Mouse (Mus musculus) erythroblast, embryonic 14.5 days (primary cell): ENCODE measurements at regions not wholly inside any gene's neighbourhood (a gene's known extent, or its start where the extent isn't known, plus 50 kb on each side); places are given as distances from the start of the nearest gene placed in this dataset.

Experiments
- GATA1 ChIP-seq: IDR thresholded peaks from 2 replicates; pipeline ENCODE4 v1.6.1; 2012; ENCODE audit warnings: low read length, inconsistent platforms, mixed read lengths
- TAL1 ChIP-seq: IDR thresholded peaks from 3 replicates; pipeline ENCODE4 v1.6.1; 2012; ENCODE audit warnings: low read length, inconsistent platforms, mixed read lengths

- TF ChIP-seq GATA1, result no peak
- TF ChIP-seq TAL1, result no peak
These were observed 776.1 kb upstream of the Marcks start for GRCm38 (mm10) chr10:37914780-37915179.
